Mouse (Mus musculus): Measurements from ENCODE around the gene Dedd2.

The Dedd2 gene

DNA sequence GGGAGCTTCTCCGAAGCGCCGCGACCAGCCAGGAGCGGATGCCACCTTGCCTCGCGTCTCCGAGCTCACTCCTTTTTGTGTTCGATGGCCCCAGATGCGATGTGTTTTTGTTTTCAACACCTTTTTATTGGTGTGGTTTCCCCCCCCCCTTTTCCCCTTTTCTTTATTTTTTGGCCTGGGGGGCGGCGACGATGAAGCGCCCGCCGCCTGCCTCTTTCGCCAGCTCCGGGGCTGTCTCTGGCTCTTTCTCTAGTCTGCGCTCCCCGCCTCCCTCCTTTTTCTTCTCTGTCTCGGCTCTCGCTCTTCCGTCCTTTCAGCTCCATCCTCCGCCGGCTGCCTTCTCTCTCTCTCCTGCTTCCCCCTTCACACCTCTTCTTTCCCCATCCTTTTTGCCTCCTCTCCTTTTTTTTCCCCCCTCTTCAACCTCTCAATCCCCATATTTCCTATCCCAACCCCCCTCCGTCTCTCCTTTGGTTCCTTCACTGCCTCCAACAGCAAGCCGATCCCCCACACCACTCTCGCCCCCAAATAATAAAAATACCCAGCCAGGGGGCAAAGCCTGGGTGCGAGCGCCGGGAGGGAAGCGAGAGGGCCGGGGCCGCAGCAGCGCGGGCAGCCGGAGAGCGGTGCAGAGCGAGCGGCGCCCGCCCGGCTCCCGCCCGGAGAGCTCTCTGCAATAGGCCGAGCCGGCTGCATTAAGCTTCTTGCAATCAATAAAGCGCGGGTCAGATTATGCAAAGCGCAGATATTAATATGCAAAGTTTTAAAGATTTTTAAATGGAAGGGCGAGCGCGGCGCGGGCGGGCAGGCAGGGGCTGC is 41.4 kb downstream of the Dedd2 start:
- peak; percentile 53 for DNase-seq

DNA sequence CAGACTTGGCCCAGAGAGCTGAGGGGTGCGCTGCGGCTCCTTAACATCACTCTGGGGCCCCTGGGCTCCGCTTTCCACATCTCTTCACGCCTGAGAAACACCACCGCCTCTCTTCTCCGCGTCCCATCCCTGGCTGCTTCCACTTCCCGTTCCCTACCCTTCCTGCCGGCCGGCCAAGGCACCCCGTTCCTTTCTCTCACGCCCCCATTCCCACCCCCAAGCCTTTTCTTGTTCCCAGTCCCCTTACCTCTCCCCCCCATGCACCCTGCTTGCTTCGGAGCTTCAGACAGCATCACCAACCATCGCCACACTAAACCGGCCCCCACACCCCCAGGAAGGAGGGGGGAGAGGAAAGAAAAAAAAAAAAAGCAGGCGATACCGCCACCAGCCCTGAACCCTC is 42.1 kb downstream of the Dedd2 start:
- DNase-seq, result peak; percentile 44

- no peak for DNase-seq
Observed at GRCm38 (mm10) chr7:25174343-25174742, 46.1 kb downstream of the Dedd2 start.

- DNase-seq, result no peak
Observed at GRCm38 (mm10) chr7:25172669-25173068, 47.7 kb downstream of the Dedd2 start.

GRCm38 (mm10) chr7:25170583-25170982 is 49.8 kb downstream of the Dedd2 start:
- no peak for DNase-seq

DNA sequence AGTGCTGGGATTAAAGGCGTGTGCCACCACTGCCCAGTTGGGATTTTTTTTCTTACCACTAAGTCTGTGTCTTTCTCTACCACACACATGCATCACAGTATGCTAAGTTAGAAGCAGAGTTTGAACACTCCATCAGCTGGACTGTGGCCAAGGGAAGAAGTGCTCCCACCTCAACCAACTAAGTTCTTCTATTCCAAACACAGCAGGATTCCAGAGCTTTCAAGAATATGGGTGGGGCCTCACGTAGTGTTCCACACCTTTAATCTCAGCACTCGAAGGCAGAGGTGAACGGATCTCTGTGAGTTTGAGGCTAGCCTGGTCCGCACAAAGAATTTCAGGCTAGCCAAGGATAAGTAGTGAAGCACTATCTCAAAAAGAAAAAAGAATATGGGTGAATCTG is 54.3 kb downstream of the Dedd2 start:
- no peak for DNase-seq

DNA sequence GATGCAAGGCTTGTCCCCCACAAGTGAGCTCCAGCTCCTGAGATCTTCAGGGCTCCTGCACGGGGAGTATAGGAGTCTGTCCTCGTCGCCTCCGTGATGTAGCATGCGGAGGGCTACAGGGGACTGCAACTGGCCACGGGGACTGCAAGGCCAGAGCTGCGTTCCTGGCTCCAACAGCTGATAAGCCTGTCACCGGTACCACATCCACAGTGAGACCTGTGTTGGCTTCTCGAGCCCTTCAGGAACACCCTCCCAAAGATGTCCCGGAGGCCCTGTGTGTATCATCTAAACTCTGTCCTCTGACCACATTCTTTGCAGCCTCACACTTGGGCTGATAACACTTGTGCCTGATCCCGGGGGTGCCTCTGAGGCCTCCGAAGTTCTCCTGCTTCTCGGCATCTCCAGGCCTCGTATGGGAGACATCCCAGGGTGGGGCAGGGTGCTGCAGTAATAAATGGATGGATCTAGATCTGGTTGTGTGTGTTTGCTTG is 64.2 kb downstream of the Dedd2 start:
- DNase-seq, result no peak

- no peak for DNase-seq
Observed at GRCm38 (mm10) chr7:25155469-25156157, 64.8 kb downstream of the Dedd2 start.

DNA sequence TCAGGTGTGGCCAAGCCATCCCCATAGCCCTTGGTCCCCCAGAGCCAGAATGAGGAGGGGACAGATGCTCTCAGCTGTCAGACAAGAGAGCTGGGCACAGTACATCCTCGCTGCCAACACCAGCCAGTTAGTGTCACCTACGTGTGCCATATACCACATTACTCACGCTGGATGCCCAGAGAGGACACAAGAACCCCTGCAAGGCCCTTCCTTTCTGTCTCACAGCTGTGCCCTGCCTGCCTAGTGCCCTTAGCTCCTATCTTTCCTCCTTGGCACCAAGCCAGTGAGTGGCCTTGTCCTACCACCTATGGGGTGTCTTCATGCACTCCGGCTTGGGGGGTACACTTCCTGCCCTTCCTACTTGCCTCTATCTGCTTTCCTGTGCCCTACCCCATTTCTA is 65.8 kb downstream of the Dedd2 start:
- no peak for DNase-seq

- no peak for DNase-seq
Observed at GRCm38 (mm10) chr7:25153841-25154240, 66.6 kb downstream of the Dedd2 start.

GRCm38 (mm10) chr7:25151916-25152556 is 68.4 kb downstream of the Dedd2 start:
- no peak for DNase-seq

- no peak for DNase-seq
Observed at GRCm38 (mm10) chr7:25151009-25151408, 69.4 kb downstream of the Dedd2 start.

GRCm38 (mm10) chr7:25150151-25150663 is 70.2 kb downstream of the Dedd2 start:
- no peak for DNase-seq
